Mouse (Mus musculus) hematopoietic multipotent progenitor cell, adult 10-12 weeks (in vitro differentiated cells): ENCODE data around the gene Dkk2. TPM values are rescaled to one million over a fixed set of nuclear protein-coding genes. Genes with fewer than 3 reads are reported as not detected.

ENCODE experiments used
- polyA plus RNA-seq: library from polyadenylated mRNA; stranded (reverse); fragments of >175 nt; gene quantifications from 2 replicates; pipeline ENCODE4 v1.2.3, GENCODE M21; 2012; ENCODE audit warnings: low replicate concordance

The Dkk2 gene
- polyA plus RNA-seq, result 0.03 and 0.12 TPM in 2 replicates

GRCm38 (mm10) chr3:132085112-132085822 is at the start of gene Dkk2:
TSS of gene Dkk2 (plus strand) at chr3:132085292.

